Mouse (Mus musculus) frontal cortex, postnatal 25 days (tissue): Measurements from ENCODE around the gene Lrrc56.

Source experiments
- DNase-seq, 2 experiments: peaks; one replicate each; pipeline ENCODE4 v3.0.0; 2022; ENCODE audit warnings: low spot score in 2 of 2

The Lrrc56 gene

DNA sequence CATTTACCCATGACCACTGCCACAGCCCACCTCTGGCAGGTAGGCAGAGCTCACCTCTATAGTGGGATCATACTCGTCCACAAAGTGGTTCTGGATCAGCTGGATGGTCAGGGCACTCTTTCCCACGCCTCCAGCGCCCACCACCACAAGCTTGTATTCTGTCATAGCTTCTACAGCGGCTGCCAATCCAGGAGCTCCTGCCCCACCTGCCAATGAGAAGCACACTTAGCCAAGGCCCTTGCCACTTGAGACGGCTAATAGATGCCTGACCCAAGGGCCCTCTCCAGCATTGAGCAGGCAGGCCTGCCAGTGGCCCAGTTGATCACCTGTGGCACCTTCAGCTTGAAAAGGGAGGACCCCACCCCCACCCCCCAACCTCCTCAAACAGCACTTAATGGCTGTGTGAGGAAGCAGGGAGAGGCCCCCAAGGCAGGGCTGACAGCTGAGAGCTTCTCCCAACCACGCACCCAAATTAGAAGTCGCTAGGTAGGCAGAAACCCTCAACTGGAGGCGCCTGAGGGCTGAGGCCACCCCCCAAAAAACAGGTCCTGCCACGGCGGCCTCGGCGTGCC lies 1.1 kb upstream of the Lrrc56 start:
- DNase-seq = no peak

DNA sequence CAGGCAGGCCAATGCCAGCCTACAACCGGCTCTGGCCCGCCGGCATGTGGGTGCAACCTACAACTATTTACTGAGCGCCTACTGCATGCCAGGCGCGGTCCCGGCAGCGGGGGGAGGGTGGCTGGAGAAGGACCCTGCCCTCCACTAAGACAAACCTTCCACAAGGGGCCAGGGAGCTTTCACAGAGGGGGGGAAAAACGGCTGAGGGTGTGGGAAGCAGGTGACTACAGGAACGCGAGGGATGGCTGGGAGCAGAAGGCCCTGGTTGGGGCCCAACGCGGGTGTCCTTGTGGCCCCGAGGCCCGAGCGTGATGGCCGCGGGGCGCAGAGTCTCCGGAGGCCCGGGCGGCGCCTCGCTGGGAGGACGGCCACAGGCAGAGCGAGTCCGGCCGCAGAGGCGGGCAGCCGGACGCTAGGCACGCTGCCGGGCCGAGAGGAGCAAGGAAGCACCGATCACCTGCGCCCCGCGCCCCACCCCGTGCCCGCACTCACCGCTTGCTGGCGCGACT lies 555 bp upstream of the Lrrc56 start:
- DNase-seq = no peak

DNA sequence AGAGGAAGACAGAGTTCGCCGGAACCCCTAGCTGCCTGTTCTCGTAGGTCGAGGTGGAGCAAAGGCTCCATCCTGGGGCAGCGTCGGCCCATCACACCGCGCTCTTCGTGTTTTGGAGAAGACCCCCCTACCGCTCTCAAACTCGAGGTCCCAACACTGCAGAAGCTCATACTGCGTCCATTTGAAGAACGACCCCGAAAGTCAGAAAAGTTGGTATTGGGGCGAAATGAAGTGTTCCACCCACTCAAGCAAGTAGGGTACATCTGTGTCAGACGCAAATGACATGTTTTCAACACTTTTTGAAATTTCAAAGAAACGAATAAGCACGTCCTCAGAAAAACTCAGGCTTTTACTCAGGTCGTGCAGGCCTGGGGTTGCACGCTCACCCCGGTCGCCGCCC lies 452 bp downstream of the Lrrc56 start:
- DNase-seq = no peak

DNA sequence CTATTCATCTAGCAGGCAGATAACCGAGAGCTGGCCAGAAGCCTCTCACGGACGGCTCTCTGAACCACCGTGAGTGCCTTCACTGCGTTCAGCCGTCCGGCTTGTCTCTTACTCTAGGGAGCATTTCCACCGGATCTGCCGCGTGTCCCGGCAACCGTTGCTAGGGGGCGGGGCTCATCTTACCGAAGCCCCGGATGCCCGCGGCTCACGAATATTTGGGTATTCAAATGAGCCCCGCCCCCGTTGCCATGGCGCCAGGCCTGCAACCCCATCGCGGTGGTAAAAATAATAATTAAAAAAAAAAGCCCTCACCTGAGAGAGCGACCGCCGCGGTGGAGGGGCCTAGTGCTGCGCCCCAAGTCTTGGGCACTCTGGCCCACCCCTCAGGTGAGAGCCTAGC lies 873 bp downstream of the Lrrc56 start:
- DNase-seq = peak; percentile 70 to 79

DNA sequence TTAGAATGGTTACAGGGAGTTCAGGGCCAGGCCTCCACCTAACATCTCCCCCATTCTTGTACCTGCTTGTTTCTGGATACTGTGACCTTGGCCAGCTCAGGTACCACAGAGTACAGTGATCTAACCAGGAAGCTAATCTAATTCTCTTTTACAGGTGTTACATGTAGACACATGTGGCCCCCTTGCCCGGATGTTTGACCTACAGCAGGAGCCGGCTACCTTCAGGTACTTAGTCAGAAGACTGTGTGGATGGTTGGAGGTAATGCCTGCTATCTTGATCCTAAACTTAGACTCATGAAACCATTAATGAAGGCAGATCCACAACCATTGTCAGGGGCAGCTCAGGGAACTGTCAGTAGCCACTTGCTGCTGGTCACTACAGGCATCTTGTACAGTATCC lies 1.8 kb downstream of the Lrrc56 start:
- DNase-seq = no peak

DNA sequence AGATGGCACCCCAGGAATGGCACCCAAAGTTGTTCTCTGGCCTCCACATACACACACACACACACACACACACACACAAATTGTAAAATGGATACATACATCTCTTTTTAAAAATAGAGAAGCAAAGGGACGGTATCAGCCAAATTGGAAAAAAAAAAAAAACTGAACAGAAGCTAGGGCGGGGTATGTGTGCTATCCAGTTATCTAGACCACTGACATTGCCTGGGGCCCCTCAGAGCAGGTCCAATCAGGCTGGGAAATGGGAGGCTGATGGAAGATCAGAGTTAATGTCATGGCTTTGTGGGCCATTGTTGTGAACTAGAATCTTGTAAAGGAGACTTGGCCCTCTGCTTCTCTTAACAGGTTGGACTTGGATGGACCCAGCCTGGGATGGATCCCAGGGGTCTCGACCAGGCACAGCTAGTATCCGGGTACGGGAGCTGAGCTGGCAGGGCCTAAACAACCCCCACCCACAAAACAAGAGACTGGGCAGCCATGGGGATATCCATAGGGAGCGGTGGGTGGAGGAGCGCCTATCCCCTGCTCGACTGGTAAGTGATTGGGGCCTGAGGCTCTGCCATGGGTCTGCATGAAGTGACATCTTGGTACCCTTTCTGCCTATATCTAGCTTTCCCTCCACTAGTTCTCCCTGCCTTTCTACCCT lies 2.8 kb downstream of the Lrrc56 start:
- DNase-seq = no peak

DNA sequence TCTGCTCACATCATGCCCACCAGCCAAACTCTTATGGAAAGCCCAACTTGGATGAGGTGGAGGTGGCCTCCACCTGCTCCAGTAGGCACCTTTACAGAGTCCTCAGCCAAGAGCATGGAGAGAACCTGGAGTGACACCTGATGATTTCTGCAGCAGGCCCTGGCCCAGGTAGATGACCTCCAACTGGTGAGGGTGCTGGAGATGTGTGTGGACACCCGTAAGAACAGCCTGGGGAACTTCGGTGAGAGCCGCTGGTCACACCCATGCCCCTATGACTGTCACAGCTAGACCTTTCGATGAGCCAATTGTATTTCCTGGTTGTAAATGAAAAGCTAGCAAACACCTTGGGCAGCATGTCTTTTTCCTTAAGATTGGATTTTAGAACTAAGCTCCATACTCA lies 4.2 kb downstream of the Lrrc56 start:
- DNase-seq = no peak

DNA sequence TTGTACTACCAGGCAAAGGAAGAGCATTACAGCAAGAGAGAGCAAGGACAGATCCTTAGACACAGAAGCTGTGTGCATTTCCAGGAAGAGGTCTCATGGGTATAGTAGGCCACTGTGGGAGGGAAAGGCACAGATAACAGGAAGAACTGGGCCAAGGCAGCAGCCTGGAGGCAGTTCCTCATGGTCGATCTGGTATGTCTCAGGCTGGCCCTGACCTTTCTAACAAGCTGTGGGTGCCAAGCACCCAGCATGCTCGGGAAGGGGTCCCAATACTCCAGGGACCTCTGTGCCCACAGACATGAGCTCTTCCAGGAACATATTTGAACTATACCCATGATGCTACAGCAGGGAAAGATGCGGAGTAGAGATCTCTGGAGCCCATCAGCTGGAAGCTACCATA lies 10.6 kb downstream of the Lrrc56 start:
- DNase-seq = no peak

DNA sequence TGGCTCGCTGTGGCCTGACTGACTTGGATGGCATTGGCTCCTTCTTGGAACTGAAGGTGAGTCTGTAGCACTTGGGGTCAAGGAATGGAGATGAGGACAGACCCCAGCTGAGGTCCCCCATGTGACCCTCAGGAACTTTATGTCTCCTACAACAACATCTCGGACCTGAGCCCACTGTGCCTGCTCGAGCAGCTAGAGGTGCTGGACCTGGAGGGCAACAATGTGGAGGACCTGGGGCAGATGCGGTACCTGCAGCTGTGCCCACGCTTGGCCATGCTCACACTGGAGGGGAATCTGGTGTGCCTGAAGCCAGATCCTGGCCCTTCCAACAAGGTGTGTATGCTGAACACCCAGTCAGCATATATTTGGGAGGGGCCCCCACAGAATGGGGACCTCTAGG lies 11.5 kb downstream of the Lrrc56 start:
- no peak for DNase-seq

DNA sequence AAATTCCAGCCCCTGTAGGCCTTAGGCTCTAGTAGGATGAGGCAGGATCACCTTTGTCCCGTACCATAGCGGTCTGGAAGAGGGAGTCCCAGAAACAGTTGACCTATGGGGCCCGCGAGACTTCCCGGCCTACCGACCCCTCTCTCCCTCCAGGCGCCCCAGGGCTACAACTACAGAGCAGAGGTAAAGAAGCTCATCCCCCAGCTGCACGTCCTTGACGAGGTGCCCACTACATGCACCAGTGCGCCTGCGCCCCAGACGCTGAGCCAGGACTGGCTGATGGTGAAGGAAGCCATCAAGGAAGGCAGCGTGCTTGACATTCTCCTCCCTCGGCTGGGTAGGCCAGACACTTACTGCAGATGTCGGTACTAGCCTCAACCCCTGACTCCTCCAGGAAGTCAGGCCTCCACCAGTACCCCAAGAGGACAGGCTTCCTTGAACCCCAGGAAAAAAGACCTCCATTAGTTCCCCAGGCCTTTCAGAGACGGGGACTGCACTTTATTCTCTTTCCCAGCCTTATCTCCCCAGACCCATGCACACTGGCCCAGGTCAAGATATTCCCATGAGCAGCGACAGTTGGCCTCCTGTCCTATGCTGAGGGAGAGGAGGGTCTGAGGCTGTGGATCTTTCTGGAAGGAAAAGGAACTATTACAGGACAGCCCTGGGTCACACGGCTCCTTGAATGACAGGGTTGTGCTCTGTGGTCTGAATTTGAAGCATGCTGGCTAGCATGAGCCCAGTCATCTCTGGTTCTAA lies 12.4 kb downstream of the Lrrc56 start:
- no peak for DNase-seq

DNA sequence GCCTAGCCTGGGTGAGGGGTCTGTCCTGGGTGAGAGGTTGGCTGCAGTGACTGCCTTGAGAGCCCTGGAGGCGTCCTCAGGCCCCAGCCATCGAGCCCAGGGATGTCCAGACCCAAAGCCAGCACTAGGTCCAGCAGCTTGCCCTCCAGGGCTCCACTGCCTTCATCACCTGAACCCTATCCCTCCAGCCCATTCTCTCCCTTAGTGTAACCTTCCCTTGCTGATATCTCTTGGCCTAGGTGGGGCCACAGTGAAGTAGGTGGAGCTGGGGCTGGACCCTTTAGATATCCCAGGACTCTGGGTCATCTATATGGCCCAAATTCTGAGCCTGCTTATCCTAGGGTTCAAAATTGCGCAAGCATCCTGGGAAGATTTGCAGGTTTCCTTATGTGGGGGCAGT lies 15.6 kb downstream of the Lrrc56 start:
- DNase-seq = no peak

DNA sequence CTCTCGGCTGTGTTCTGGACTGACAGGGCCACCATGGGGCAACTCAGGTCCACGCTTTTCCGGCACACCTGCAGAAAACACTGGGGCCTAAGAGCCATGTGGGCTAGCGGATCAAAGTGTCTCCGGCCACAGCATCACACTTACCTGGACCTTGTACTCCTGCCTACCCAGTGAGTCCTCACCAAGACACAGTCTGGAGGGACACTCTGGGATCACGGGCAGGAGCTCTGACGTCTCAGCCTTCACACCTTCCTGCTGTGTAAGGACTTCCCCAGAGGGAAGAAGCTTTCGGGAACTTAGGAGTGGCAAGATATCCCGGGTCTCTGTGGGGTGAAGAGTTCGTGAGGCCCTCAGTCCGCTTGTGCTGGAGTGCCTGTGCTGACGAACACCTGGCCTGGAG lies 16.2 kb downstream of the Lrrc56 start:
- DNase-seq = no peak

DNA sequence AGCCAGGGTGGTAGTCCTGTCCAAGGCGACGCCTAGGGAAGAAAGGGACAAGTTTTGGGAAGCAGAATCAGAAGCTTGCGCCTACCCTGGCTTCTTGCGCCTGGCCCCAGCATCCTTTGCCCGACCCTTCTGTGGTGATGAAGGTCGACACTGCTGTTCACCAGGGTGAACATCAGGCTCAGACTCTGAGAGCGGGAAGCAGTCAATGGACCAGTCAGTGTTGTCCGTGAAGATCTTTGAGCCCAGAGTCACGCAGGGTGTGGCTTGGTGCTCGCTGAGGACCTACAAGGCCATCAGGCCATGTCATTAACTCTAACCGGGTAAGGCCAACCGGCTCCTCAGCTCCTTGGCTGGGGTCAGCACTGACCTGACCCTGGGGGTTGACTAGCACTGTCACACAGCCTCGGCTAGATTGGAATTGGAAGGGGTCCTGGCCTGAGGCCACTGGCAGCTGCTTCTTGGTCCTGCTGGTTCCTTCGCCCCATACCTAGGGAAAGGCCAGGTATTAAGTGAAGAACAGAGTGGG lies 16.7 kb downstream of the Lrrc56 start:
- no peak for DNase-seq

DNA sequence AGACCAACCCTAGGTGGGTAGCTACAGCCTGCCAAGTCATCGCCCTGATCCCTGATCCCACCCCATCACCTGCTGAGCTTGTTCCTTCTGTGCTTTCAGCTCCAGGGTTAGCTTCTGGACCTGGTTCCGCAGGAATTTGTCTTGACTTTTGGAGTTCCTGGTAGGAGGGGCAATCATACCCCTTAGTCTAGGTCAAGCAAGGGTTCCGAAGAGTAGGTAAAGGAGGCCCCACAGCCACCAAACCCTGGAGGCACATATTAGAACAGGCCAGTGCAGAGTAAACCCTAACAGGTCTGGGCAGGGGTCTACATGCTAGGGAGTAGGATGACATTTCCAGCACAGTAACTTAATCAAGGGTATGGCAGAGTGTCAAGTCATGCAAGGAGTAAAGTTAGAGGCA lies 19.2 kb downstream of the Lrrc56 start:
- DNase-seq = no peak

DNA sequence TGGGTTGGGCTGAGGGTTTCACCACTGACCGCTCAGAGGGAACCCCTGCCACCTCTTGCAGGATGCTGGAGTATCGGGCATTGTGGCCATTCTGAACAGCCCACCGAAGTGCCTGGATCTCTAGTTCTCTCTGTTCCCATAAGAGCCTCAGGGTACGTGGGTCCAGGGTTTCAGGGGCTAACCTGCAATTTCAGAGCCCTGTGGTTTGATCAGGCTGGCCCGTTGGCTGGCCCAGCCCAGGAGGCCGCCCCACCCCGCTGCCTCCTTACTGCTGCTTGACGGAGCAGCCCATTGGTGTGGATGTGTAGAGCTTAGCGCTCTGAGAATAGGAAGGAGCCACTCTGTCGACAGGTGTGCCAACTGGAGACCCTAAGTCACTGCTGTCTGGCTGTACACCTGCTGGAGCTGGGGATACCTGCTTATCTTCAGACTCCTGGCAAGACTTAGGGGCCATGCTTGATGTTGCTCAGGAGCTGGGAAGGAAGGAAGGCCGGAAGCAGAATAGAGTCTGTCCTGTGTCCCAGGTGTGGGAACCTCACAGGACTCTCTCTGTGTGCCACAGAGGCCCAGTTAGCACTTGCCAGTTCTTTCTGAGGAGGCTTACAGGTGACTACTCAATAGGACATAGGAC lies 19.8 kb downstream of the Lrrc56 start, which contains the start of gene Lmntd2:
Gene Lmntd2 (minus strand): TSS at position 476 of the 631 bp plus-strand sequence.
- no peak for DNase-seq

DNA sequence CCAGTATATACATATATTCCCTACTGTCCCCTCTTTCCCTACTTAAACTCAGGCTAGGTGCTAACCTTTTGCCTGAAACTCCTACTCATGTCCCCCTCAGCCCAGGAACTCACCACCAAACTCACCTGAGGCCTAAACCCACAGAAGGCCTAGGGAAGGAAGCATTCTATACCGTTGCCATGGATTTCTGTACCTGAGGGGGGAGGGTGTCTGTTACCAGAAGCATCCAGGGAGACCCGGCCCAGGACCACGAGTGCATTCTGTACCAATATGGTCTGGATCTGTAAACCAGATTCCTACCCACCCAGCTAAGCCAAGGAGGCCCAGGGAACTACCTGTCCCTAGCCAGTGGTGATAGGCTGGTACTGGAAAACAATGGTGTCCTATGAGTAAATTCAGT lies 20.4 kb downstream of the Lrrc56 start:
- DNase-seq = no peak

DNA sequence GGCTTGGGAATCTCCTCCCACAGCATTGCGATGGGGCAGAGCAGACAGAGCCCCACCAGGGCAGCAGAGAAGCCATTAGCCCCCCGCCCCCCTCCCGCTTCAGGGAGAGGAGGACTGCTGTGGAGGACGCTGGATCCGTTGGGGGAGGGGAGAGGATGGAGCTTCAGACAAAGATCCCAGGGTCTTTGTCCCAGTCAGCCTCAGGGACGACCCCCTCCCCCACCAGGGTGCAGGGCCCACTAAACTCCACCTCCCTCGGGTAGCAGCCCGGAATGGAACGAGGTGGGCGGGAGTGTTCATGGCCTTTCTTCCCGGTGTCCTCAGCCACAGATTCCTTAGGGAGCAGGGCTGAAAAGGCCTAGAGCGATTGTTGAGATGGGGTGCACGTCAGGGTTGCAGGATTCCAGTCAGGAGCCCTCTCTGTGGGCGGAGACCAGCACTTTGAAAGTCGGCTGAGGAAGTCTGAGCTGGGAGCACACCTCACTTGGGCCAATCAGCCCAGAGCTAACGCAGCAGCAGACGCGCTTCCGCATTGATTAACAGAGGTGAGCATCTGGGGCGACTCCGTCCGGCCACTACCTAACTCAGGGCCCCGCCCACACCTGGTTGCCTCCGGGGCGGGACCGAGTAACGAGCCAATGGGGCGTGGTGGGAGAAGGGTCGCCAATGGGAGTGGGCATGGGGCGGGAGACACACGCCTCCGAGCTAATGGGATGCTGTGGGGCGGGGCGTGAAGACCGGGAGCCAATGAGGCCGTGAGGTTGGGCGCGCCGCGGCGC lies 21.3 kb downstream of the Lrrc56 start, which contains the start of gene Rassf7:
Gene Rassf7 (plus strand): TSS at position 760 of the 779 bp plus-strand sequence.
- peak; percentile 32 to 55 for DNase-seq

DNA sequence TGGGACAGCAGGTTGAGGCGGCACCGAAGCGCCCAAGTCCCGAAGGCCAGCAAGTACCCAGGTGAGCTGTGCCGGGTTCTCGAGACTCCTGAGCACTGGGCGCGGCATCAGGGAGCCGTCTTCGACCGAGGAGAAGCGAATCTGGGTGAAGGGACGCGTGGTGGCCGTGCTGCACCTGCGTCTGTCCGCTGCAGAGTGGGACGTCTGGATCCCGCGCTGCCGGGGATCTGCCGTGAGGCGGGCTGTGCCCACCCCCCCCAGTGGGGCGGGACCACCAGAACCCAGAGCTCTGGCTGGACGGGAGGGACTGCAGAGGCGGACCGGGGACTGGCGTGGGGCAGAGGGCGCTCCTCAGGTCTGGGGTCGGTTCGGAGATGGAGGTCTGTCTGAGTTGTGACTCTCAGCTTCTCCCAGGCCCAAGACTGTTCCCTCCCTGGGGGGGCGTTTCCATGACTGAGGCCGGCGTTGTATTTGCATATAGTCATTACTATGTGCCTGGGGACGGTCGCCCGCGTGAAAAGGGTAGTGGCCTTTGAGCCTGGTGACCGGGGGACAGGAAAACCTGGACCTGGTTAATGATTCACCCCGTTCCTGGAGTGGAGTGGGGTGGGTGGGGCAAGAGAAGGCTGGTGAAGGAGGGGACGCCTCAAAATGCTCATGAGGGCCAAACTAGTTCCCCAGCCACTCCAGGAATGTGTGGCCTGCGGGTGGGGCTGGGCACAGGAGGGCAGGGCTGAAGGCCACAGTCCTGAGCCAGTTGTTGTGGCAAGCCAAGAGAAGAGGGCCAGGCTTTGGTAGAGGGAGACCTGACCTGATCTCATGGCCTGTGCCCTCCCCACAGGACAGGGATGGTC lies 22.1 kb downstream of the Lrrc56 start:
- no peak for DNase-seq

DNA sequence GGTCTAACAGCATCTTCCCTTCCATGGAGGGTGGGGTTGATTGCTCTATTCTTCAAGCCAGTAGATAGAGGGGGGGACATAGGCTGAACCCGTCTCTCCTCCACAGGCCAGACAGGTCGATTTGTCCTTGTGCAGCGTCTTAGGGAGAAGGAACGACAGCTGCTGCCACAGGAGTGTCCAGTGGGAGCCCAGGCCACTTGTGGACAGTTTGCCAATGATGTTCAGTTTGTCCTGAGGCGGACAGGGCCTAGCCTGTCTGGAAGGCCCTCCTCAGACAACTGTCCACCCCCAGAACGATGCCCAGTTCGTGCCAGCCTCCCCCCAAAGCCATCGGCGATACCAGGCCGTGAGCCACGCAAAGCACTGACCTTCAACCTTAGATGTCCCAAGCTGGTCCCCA lies 22.9 kb downstream of the Lrrc56 start:
- no peak for DNase-seq

DNA sequence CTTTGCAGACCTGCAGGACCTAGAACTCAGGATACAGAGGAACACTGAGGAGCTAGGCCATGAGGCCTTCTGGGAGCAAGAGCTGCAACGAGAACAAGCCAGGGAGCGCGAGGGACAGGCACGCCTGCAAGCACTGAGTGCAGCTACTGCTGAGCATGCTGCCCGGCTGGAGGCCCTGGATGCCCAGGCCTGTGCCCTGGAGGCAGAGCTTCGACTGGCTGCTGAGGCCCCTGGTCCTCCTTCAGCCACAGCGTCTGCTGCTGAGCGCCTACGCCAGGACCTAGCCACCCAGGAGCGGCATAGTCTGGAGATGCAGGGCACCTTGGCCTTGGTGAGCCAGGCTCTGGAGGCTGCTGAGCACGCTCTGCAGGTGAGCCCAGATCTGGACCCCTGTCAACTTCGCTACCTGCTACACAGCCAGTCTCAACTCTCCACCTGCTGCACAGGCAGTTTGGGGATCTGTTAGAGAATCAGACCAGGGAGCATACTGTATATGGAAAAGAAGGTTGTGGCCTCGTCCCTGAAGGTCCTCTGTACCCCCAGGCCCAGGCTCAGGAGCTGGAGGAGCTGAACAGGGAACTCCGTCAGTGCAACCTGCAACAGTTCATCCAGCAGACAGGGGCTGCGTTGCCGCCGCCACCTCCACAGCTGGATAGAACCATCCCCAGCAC lies 23.5 kb downstream of the Lrrc56 start:
- DNase-seq = no peak
